Mouse (Mus musculus) kidney, embryonic 16.5 days (tissue): Measurements from ENCODE around the gene Ccdc157. TPM values are rescaled to one million over a fixed set of nuclear protein-coding genes. Genes with fewer than 3 reads are reported as not detected.

Experiments used
- ATAC-seq: fragments of 200-750 bp; cut with Nextera tagmentation; 2 replicates; pipeline ENCODE4 v1.8.0; 2017; ENCODE audit warnings: moderate TSS enrichment; ENCODE audit not compliant: low FRiP score, low TSS enrichment
- H3K27ac ChIP-seq: fragments of 300-500 bp; sonication (generic); 2 replicates; pipeline ENCODE4 v1.5.1; 2014; ENCODE audit warnings: low read length
- H3K27me3 ChIP-seq: fragments of 300-500 bp; sonication (generic); 2 replicates; pipeline ENCODE4 v1.6.1; 2014; ENCODE audit warnings: low read length, control low read depth, mixed read lengths; ENCODE audit not compliant: insufficient read depth
- H3K36me3 ChIP-seq: fragments of 300-500 bp; sonication (generic); 2 replicates; pipeline ENCODE4 v1.6.1; 2014; ENCODE audit warnings: low read length, control low read depth, mixed read lengths; ENCODE audit not compliant: insufficient read depth
- H3K4me1 ChIP-seq: fragments of 300-500 bp; sonication (generic); 2 replicates; pipeline ENCODE4 v1.6.1; 2014; ENCODE audit warnings: low read length, control low read depth, mixed read lengths; ENCODE audit not compliant: insufficient read depth
- H3K4me2 ChIP-seq: fragments of 300-500 bp; sonication (generic); replicated peaks from 2 replicates; pipeline ENCODE4 v1.6.1; 2014; ENCODE audit warnings: low read depth, low read length
- H3K4me3 ChIP-seq: fragments of 300-500 bp; sonication (generic); 2 replicates; pipeline ENCODE4 v1.5.1; 2014; ENCODE audit warnings: mild to moderate bottlenecking, low read length
- H3K9ac ChIP-seq: fragments of 300-500 bp; sonication (generic); replicated peaks from 2 replicates; pipeline ENCODE4 v1.6.1; 2014; ENCODE audit warnings: low read length
- H3K9me3 ChIP-seq: fragments of 300-500 bp; sonication (generic); 2 replicates; pipeline ENCODE4 v1.6.1; 2016; ENCODE audit warnings: low read length, control low read depth
- WGBS: fragments of 180-500 bp; shearing (Covaris S2); extraction: QIAGEN DNeasy Blood & Tissue Kit; methylation state at CpG from one replicate; pipeline ENCODE4 v1.1.7; 2014; 5-methylcytosine and 5-hydroxymethylcytosine counted together
- polyA plus RNA-seq: library from polyadenylated mRNA; unstranded; fragments of >200 nt; fragmentation: Nextera tagmentation; extraction: Ambion mirVana; gene quantifications from 2 replicates; pipeline ENCODE4 v1.2.1, GENCODE M21; 2015

The Ccdc157 gene
- polyA plus RNA-seq, 1 experiment from 2014 or later: 9.4 TPM

GRCm38 (mm10) chr11:4184251-4184952, 24.3 kb upstream of the Ccdc157 start:
- Histone ChIP-seq H3K9ac (no peak overlapping the region), H3K27ac (no peak overlapping the region), H3K4me3 (no peak overlapping the region), H3K9me3 (no peaks in the 10 kb centered on the region), H3K27me3 (no peaks in the 10 kb centered on the region), H3K36me3 (peaks cover 29% of the 10 kb centered on the region), H3K4me2 (no peak overlapping the region), H3K4me1 (peaks cover 19% of the 10 kb centered on the region)
- WGBS: 68% methylated on average over 4 of the region's 4 CpGs
- ATAC-seq: no peak

- Histone ChIP-seq H3K36me3 (peaks cover 38% of the 10 kb centered on the region), H3K9me3 (no peaks in the 10 kb centered on the region), H3K4me2 (no peak overlapping the region), H3K4me3 (no peak overlapping the region), H3K27me3 (no peaks in the 10 kb centered on the region), H3K4me1 (peaks cover 13% of the 10 kb centered on the region), H3K9ac (no peak overlapping the region), H3K27ac (no peak overlapping the region)
- ATAC-seq: no peak
Observed at GRCm38 (mm10) chr11:4183511-4183910, 23.4 kb upstream of the Ccdc157 start.

GRCm38 (mm10) chr11:4182061-4182460, 22.0 kb upstream of the Ccdc157 start:
- H3K27ac ChIP-seq: no peak overlapping the region
- no peak overlapping the region for H3K9ac ChIP-seq
- H3K4me3 ChIP-seq: no peak overlapping the region
- no peaks in the 10 kb centered on the region for H3K27me3 ChIP-seq
- WGBS: 23% methylated on average over 1 of the region's 1 CpGs
- no peak for ATAC-seq
- no peaks in the 10 kb centered on the region for H3K9me3 ChIP-seq
- H3K4me2 ChIP-seq: no peak overlapping the region
- H3K36me3 ChIP-seq: peaks cover 52% of the 10 kb centered on the region
- no peaks in the 10 kb centered on the region for H3K4me1 ChIP-seq

DNA sequence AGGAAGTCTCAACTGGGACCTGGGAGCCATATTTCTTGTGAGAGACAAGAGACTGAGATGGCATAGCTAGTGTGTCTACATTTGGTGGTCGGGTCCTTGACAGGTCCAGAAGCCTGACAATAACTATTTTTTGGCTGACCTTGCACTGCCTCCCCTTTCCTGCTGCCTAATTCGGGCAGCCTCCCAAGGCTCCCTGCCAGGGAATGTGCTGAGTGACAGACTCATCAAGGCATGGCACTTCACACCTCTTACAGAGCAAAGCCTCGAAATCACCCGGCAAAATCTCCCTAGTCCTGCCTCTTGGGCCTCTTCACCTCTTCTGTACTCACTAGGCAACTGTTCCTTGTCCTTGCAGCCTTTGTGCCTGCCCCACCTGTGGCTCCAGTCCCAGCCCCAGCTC, 17.6 kb upstream of the Ccdc157 start:
- ATAC-seq: no peak
- Histone ChIP-seq H3K9me3 (no peaks in the 10 kb centered on the region), H3K4me1 (no peaks in the 10 kb centered on the region), H3K9ac (no peak overlapping the region), H3K27ac (no peak overlapping the region), H3K4me3 (no peak overlapping the region), H3K4me2 (no peak overlapping the region), H3K27me3 (no peaks in the 10 kb centered on the region), H3K36me3 (peaks cover 90% of the 10 kb centered on the region)
- WGBS: 67% methylated on average over 4 of the region's 4 CpGs

DNA sequence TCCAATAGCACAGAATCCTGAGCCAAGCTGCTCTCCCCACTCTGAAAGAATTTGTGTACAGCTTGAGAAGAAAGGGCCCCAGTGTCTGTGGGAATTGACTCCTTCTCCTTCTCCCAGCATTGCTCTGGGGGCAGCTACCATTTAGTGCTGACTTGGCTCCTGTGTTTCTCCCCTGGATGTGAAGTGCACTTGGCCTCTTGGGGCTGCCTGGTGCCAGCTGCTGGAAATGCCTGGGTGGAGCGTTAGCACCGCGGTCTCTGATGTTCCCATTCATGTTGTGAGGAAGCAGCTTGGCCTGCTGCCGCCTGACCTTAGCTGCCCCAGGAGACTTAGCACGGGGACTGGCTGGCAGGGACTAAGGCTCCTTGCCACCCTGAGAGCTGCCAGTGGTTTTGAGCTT, 14.5 kb upstream of the Ccdc157 start:
- no peaks in the 10 kb centered on the region for H3K9me3 ChIP-seq
- peaks cover 99% of the 10 kb centered on the region for H3K36me3 ChIP-seq
- 86% methylated on average over 5 of the region's 5 CpGs for WGBS
- no peak overlapping the region for H3K4me3 ChIP-seq
- no peaks in the 10 kb centered on the region for H3K27me3 ChIP-seq
- no peak for ATAC-seq
- no peak overlapping the region for H3K4me2 ChIP-seq
- no peaks in the 10 kb centered on the region for H3K4me1 ChIP-seq
- H3K9ac ChIP-seq: no peak overlapping the region
- H3K27ac ChIP-seq: no peak overlapping the region

DNA sequence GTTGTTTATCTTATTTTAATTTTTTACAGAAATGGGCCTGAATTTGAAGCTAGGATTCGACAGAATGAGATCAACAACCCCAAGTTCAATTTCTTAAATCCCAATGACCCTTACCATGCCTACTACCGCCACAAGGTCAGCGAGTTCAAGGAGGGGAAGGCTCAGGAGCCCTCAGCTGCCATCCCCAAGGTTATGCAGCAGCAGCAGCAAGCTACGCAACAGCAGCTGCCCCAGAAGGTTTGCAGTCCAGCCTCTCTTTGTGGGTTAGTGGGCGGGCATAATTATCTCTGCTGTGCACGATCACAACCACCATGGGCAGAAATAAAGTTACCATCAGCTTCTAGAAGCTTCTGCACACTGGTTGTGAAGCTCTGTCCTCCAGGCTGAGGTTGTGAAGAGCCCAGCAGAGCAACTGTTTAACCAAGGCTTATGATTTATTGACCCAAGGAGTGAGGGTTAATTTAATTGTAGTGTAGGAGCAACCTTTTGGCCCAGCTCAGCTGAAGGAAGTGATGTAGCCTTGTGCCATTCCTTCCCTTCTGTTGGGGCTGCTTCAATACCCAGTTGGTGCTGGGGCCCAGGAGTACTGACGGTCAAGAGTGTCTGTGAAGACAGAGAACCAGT, 6.5 kb upstream of the Ccdc157 start:
- H3K27me3 ChIP-seq: no peaks in the 10 kb centered on the region
- WGBS: 87% methylated on average over 7 of the region's 7 CpGs
- no peak overlapping the region for H3K4me3 ChIP-seq
- peaks cover 7% of the 10 kb centered on the region for H3K4me1 ChIP-seq
- H3K9me3 ChIP-seq: no peaks in the 10 kb centered on the region
- no peak overlapping the region for H3K9ac ChIP-seq
- no peak overlapping the region for H3K4me2 ChIP-seq
- no peak overlapping the region for H3K27ac ChIP-seq
- H3K36me3 ChIP-seq: peaks cover 86% of the 10 kb centered on the region
- no peak for ATAC-seq

GRCm38 (mm10) chr11:4164701-4165100, 4.6 kb upstream of the Ccdc157 start:
- H3K36me3 ChIP-seq: peaks cover 68% of the 10 kb centered on the region
- no peaks in the 10 kb centered on the region for H3K27me3 ChIP-seq
- peak overlapping the region; percentile 39; the same call in 1 of the 2 replicates for H3K9ac ChIP-seq
- H3K4me2 ChIP-seq: no peak overlapping the region
- ATAC-seq: no peak
- H3K4me3 ChIP-seq: no peak overlapping the region
- 97% methylated on average over 2 of the region's 2 CpGs for WGBS
- H3K4me1 ChIP-seq: peaks cover 17% of the 10 kb centered on the region
- no peak overlapping the region for H3K27ac ChIP-seq
- no peaks in the 10 kb centered on the region for H3K9me3 ChIP-seq

DNA sequence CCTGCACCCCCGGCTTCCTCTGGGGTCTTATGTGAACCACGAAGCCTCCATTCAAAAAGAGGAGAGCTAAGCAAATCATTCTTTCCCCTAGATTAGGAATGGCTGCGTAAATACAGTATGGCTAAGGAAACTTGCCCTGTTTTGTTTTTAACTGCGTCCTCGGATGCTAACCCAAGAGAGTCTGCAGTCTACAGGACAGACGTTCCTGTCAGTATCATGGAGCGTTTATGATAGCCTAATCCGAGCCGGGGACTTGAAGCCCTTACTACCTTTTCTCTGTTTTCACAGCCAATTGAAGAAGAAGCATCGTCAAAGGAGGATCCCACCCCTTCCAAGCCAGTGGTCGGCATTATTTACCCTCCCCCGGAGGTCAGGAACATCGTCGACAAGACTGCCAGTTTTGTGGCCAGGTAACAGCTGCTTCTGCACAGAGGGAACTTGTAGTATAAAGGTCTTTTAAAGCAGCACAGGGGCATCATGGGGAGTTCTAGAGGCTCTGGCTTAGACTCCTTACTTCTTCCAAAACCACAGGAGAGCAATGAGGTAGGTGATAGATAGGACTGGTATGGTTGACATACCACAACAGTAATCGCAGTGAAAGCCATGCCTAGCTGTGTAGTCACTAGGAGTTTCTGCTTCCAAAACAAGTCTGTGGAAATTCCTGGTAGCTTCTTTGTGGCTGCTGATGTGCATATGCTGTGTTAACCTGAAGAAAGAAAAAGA, 826 bp upstream of the Ccdc157 start:
- Histone ChIP-seq H3K27me3 (no peaks in the 10 kb centered on the region), H3K27ac (peak overlapping the region; percentile 90), H3K4me3 (peak overlapping the region; percentile 86), H3K9ac (peak overlapping the region; percentile 86), H3K4me1 (peaks cover 23% of the 10 kb centered on the region), H3K9me3 (no peaks in the 10 kb centered on the region), H3K4me2 (peak overlapping the region; percentile 97), H3K36me3 (peaks cover 39% of the 10 kb centered on the region)
- no peak for ATAC-seq
- WGBS: 6% methylated on average over 15 of the region's 15 CpGs

DNA sequence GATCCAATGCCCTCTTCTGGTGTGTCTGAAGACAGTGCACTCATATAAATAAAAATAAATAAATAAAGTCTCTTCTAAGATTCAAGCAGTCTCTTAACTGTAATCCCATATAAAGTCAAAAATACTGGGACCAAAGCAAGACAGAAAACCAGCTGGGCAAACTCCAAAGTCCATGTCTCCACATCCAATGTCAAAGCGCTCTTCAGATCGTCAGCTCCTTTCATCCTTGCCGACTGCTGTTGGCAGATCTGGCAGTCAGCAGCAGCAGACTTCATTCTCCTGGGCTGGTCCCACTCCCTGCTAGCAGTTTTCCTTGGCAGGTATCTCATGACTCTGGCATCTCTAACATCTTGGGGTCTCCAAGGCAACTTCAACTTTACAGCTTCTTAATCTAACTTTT, 1.4 kb downstream of the Ccdc157 start:
- Histone ChIP-seq H3K4me2 (no peak overlapping the region), H3K36me3 (peaks cover 19% of the 10 kb centered on the region), H3K9me3 (no peaks in the 10 kb centered on the region), H3K27me3 (no peaks in the 10 kb centered on the region), H3K27ac (no peak overlapping the region), H3K4me1 (peaks cover 23% of the 10 kb centered on the region), H3K9ac (no peak overlapping the region), H3K4me3 (no peak overlapping the region)
- 89% methylated on average over 3 of the region's 3 CpGs for WGBS
- ATAC-seq: no peak

DNA sequence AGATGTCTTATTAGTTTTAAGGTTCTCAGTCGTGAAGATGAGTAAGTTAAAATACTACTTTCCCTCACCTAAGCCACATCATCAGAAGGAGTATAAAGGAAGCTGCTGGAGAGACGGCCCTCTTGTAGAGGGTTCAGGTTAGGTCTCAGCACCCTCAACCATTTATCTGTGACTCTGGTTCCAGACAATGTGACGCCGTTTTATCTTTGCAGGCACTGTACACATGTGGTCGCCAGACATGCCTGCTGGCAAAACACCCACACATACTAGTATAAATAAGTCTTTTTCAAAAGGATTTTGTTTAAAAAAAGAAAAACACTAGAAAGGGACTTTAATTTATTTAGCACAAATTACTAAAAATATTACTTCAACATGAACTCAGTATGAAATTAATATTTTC, 4.5 kb downstream of the Ccdc157 start:
- Histone ChIP-seq H3K4me2 (no peak overlapping the region), H3K9me3 (no peaks in the 10 kb centered on the region), H3K36me3 (no peaks in the 10 kb centered on the region), H3K27me3 (no peaks in the 10 kb centered on the region), H3K4me3 (no peak overlapping the region), H3K4me1 (peaks cover 8% of the 10 kb centered on the region), H3K9ac (no peak overlapping the region), H3K27ac (no peak overlapping the region)
- no peak for ATAC-seq
- 79% methylated on average over 5 of the region's 5 CpGs for WGBS
